Mouse (Mus musculus): ENCODE measurements around the gene Ipo5. TPM values are rescaled to one million over a fixed set of nuclear protein-coding genes. Genes with fewer than 3 reads are reported as not detected.

The Ipo5 gene
- total RNA-seq, 2 experiments from 2014 or later, result 80.4 to 88.0 TPM

GRCm38 (mm10) chr14:120921805-120922204 lies 10.8 kb downstream of the Ipo5 start:
- no peak for DNase-seq

GRCm38 (mm10) chr14:120924044-120924443 lies 13.0 kb downstream of the Ipo5 start:
- no peak for DNase-seq

DNA sequence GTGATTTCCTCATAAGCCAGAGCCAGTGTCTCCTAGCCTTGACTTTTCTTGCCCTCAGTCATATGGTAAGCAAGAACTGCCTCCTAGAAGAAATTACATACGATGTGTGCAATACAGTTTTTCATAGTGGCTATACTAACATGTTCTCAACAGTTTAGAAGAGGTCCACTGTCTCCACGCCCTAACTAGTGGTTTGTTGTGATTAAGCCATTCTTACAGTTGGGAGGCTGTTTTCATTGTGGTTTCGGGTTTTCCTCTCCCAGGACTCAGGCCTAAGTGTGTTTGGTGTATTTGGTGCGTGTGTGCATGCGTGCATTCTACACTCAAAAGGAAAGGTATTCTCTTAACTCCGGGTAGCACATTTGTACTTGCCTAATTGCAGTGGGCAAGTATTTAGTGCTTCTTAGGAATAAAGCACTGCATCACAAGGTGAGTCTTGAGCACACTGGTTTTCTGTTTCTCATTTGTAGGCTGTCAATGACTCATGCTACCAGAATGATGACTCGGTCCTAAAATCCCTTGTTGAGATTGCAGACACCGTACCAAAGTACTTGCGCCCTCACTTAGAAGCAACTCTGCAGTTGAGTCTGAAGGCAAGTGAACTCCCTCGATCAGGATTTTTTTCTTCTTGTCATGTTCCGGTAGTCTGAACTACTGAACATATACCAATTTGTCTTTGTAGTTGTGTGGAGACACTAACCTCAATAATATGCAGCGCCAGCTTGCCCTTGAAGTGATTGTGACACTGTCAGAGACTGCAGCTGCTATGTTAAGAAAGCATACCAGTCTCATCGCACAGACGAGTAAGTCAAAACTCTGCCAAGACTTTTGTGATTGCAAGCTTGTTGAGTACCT lies 14.9 kb downstream of the Ipo5 start:
- peak in 1 of 2 experiments; percentile 17 for DNase-seq

- no peak for DNase-seq
These were observed 20.2 kb downstream of the Ipo5 start for GRCm38 (mm10) chr14:120931236-120931635.

DNA sequence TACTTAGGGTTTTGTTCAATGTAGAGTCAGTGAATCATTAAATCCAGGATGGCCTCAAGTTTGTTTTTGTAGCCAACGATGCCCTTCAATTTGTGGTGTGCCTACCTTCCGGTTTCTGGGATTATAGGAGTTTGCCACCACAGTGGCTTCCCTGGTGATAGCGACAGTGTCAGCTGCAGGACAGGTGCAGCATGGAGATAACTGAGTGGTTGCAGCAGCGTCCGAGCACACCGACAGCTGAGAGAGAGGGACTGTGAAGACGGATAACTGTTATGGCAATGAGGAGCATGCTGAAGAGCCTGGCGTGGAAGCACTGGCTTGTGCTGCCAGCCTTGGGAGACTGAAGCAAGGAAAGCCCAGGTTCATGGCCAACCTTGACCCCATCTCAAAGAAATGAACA lies 22.6 kb downstream of the Ipo5 start:
- no peak for DNase-seq

DNA sequence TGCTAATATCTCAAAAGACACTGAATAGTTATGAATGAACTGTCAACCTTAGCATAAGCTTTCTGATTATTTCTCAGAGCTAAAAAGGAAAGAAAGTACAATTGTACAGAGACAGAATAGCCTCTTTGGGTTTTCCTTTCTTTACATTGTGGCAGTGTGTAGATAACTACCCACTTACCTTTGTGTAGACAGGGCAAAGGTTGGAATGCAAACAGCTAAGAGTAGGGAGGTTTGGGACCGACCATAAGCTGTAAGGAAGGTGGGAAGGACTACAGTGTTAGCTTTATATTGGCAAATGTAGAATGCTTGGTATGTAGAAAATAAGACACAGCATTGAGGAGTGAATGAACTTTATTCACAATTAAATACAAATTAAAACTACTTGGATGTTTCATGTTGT lies 26.1 kb downstream of the Ipo5 start:
- no peak for DNase-seq

DNA sequence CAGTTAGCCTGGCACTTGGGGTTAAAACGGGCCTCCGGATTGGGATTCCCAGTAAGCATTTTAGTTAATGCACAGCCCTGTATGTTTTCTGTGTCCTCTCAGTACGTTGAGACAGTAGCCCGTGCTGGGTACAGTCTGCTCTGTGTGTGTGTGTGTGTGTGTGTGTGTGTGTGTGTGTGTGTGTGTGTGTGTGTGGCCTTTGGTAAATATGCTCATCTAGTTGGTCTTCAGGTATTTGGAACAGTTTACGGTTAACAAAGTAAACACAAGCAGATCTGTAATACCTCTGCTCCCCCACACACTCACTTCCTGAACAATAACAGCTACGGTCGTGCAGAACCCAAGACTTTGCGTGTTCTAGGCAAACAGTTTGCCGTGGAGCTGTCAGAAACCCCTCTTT lies 31.8 kb downstream of the Ipo5 start:
- DNase-seq, result no peak

- no peak for DNase-seq
These were observed 34.1 kb downstream of the Ipo5 start for GRCm38 (mm10) chr14:120945146-120945545.

DNA sequence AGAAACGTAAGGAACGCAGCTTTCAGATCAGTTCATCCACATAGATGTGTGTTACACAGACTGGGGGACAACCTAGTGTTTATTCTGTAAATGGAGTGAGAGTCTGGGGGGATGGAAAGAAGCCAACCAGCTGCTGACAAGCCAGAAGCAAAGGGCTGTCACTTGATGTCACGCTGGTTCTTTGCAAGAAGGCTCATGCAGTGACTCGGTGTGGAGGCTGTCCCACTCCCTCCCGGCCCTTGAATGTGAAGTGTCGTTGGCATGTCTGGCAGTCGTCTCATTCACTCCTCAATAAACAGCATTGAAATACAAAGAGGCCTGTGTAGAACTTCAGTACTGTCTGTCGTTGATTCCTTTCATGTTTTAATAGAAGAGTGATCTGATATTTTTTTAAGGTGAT lies 36.1 kb downstream of the Ipo5 start:
- no peak for DNase-seq

DNA sequence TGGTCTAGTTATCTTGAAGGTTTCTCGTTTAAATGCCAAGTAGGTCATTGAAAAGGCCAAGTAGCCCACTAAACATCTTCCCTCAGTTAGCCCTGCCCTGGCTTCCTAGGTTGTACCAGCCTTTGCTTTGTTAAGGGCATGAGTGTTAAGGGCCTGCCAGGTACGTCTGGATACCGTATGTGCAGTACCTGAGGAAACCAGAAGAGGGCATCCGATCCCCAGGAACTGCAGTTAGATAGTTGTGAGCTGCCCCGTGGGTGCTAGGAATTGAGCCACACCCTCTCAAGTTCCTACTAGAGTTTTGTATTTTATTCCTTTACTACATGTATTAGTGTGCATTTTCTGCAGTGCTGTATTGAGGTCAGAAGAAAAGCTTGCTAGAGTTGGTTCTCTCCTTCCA lies 38.0 kb downstream of the Ipo5 start:
- no peak for DNase-seq

DNA sequence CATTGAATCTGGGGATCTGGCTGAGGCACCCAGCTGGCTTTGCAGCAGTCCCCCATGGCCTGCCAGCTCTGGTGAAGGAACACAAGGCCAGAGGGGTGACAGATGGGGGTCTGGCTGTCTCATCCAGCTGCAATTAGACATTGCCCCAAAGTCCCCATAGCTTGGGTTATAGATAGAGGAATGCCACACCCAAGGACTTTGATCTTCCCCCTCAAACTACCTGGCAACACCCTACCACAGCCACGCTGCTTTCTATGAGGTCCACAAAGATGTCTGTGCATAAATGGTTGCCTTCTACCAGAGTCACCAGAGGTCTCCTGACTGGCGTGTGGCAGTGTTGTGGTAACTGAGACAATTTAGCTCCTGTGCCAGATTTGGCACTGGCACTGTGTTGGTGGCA lies 39.0 kb downstream of the Ipo5 start:
- DNase-seq, result no peak

DNA sequence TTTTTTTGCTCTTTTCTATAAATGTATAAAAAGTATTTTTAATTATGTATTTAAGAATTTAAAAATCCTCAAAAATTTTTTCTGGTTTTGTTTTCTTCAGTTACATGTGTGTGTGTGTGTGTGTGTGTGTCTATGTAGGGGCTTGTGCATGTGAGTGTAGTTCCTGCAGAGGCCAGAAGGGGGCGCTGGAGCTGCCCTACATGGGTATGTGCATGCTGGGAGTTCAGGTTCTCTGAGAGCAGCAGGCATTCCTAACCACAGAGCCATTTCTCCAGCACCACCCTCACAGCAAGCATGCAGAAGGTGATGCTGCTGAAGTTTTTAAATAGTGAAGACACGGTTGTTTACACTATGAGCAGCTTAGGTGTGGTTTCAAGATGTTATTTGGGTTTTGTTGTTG lies 41.4 kb downstream of the Ipo5 start:
- DNase-seq, result no peak

DNA sequence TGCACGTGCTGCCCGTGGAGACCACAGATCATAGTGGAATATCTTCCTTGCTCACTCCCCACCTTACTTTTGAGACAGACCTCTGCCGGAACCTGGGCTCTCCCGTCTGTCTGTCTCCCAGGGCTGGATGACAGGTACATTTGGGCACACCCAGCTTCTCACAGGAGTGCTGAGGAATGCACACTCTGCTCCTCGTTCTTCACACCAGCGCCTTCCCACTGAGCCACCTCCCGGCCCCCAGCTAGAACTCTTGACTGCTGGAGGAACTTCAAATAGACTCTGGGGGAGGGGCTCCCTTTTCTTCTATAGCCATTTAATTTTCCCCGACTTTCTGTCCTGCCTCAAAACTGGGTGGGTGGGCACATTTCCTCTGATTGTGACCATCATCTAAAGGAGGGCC lies 49.5 kb downstream of the Ipo5 start:
- DNase-seq, result no peak

DNA sequence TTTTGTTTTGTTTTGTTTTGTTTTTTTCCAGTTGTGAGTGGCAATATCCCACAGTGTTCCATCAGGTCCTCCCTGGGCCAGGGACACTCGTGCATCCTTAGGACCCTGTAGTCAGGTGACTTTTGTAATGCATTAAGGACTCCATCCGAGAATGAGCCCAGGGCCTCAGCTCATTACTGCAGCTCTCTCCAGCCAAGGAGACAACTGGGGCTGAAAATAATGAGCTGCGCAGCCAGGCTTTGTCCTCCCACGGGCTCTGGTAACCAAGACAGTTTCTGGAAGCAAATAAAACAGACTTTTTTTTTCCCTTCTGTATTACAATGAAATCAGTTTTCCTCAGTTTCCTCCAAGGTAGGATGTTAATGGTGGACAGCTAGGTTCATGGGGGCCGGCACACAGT lies 50.0 kb downstream of the Ipo5 start:
- DNase-seq, result no peak

GRCm38 (mm10) chr14:120967072-120967471 lies 56.0 kb downstream of the Ipo5 start:
- no peak for DNase-seq

DNA sequence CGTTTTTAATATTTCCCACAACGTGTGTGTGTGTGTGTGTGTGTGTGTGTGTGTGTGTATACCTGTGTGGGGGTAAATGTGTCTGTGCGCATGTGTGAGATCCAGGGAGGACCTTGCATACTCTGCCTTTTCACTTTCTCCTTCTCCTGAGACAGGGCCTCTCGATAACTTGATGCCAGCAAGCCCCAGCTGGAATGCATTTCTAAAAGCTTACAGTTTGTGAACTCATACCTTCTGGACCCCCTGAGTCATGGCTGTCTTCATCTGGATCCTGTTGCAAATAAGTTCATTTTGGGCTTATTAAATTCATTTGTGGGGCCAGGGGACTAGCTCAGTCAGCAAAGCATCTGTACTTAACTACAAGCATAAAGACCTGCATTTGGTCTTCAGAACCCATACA lies 57.7 kb downstream of the Ipo5 start:
- no peak for DNase-seq

- peak in 1 of 2 experiments; percentile 7 for DNase-seq
These were observed 58.6 kb downstream of the Ipo5 start for GRCm38 (mm10) chr14:120969673-120970072.

DNA sequence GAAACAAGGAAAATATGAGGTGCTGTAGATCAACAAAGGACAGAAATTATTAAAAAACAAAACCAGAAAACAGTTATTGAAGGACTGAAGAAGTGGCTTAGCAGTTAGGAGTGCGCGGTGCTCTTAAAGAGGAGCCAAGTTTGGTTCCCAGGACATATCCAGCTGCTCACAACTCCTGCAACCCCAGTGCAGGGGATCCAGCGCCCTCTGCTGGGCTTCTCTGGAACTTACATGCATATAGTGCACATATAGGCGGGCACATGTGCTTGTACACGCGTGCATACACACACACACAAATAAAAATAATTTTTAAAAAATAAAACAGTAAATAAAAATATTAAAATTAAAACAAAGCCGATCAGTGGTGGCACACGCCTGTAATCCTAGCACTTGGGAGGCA lies 59.6 kb downstream of the Ipo5 start:
- DNase-seq, result peak; percentile 32 to 50

DNA sequence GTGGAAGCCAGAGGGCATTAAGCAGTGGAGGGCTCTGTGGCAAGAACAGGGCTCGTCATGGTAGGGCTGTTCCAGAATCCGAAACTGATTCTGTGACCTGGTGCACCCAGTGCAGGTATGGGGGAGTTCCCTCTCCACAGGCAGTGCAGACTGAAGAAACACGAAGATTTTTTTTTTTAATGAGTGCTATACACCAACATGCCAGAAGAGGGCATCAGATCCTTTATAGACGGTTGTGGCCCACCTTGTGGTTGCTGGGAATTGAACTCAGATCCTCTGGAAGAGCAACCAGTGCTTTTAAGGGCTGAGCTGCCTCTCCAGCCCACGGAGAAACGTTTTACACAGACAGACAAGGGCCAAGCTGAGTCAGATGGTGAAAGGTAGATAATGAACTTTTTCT lies 60.3 kb downstream of the Ipo5 start:
- no peak for DNase-seq

GRCm38 (mm10) chr14:120979559-120979958 lies 68.5 kb downstream of the Ipo5 start:
- DNase-seq, result peak; percentile 24 to 43

DNA sequence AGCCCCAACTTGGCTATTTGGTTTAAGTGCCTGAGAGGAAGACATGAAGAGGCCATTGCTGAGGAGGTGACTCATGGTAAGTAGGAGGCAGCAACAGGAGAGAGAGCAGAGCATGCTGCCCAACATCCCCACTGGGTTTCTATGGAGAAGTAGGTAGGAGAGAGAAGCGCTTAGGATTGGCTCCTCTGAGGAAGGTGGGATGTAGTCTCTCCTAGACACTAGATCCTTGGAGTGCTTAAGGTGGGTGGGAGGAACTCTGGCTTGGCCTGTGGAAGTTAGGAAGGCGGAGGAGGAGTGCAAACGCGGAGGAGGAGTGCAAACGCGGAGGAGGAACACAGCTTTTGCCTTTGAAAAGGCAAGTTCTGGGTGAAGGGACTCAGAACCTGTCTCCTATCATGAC lies 78.1 kb downstream of the Ipo5 start:
- DNase-seq, result no peak

All from adrenal gland, postnatal 36 days (tissue).